Mouse (Mus musculus): ENCODE data around the gene Man1c1.

Man1c1 gene

DNA sequence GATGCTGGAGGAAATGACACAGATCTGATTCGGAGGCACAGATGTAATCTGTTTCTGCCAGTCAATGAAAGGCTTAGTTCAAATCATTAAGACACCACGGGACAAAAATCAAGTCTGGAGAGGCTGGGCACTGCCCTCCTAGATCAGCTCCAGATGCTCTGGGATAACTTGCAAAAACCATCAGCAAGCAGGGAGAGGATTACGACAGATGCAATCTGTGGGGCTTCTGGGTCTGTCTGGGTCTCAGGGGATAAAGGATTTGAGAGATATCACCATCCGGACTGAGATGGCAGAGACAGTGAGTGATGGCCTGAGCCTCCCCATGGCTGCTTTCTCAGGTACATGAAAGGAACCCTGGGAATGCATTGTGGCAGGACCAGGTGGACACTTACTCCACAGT lies 99.6 kb downstream of the Man1c1 start:
- no peak for DNase-seq (ENCODE audit: low read depth, low spot score)

DNA sequence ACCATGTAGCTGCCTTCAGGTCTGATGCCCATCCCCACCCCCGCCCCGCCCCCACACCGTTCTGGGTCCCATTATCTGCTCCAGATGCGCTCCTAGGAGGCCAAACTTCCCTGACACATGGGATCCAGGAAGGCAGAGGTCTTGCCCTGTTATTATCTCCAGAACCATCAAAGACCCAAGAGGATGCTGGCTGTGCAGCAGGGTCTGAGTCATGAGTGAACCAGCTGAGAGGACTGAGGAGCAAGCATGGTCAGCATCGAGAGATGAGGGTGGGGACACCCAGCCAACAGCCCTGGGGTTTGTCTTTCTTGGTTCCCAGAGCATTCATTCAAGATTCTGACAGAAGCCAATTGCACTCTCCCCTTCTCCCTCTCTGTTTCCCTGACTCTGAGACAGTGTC lies 100.5 kb downstream of the Man1c1 start:
- DNase-seq (ENCODE audit: low read depth, low spot score), result no peak

DNA sequence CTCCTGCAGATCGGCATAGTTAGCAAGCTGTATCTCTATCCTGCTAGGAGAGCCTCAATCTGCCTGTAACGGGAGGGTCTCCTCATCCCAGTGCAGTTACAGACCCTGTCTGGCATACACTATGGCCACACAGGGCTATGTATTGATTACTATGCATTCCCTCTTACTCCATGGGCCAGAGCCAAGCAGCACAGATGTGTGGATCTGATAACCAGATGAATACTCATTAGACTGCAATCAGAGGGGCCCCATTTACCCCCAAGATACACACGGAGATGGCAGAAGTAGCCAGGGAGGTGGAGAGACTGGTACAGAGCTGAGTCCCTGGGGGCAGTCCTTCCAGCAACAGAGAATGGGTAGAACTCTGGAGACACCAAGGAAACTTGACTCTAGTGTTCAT lies 101.5 kb downstream of the Man1c1 start:
- DNase-seq (ENCODE audit: low read depth, low spot score), result no peak

DNA sequence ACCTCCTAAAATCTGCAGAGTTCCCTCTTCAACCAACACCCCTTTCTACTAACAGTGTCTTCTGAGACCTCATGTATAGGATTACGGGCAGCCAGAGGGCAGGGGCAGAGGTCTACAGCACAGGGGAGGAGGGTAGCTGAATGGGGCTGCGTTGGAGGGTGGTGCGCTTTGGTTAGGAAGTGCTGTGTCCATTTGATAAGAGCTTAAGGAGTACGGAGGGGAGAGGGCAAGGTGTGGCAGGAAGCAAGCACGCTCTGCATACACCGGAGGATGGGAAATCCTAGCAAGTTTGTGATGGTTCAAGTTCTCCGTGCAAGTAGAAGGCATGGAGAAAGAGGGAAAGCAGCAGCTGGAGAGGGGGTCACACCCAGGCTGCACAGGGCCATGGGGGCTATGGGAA lies 102.1 kb downstream of the Man1c1 start:
- DNase-seq (ENCODE audit: low read depth, low spot score), result no peak

DNA sequence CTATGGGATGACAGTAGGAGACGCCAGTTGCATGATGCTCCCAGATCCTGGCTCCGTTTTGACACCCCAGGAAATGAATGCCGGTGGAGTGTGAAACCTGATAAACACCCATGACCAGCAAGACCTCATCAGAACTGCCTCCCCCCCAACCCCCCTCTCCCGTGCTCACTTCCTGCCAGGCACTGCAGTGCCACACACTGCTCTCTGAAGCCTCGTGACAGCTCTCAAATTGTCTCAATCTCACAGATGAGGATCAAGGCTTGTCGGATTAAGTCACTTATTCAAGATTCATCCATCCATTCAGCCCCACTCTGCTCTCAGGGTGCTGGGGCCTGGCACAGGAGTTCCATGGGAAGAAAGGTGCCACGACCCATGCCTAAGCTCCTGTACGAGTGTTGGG lies 102.7 kb downstream of the Man1c1 start:
- no peak for DNase-seq (ENCODE audit: low read depth, low spot score)

DNA sequence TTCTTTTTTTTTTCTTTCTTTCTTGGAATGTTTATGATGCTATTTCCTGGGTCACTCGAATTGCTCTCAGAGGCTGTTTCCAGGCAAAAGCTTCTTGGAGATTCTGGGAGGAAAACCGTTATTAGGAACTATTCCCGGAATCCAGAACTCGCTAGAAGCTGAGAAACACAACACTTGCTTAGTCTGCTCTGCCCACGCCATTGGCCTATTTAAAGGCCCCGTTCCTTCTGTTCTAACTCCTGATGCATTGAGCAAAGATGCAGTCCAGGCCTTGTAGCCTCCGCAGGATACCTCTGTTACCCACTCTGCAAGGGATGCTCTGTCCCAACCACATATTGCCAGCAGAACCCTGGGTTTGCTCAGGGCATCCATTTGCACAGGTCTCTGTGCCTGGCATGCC lies 103.3 kb downstream of the Man1c1 start:
- DNase-seq (ENCODE audit: low read depth, low spot score), result no peak

DNA sequence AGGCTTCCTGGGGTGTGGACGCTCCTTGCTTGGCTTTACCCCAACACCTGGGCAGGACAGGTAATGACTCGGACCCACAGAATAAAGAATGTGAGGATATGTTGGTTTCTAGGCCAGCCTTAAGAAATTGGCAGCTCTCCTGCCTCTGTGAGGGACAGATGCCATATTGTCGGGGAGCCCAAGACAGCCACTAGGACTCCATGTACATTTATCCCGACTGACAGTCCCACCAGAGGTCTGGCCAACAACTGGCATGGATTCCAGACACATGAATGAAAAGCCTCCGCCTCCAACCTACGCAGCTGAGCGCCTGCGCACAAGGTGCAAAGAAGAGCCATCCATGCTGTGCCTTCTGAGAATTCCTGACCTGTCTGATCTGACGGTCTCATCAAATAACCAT lies 104.0 kb downstream of the Man1c1 start:
- DNase-seq (ENCODE audit: low read depth, low spot score), result no peak

DNA sequence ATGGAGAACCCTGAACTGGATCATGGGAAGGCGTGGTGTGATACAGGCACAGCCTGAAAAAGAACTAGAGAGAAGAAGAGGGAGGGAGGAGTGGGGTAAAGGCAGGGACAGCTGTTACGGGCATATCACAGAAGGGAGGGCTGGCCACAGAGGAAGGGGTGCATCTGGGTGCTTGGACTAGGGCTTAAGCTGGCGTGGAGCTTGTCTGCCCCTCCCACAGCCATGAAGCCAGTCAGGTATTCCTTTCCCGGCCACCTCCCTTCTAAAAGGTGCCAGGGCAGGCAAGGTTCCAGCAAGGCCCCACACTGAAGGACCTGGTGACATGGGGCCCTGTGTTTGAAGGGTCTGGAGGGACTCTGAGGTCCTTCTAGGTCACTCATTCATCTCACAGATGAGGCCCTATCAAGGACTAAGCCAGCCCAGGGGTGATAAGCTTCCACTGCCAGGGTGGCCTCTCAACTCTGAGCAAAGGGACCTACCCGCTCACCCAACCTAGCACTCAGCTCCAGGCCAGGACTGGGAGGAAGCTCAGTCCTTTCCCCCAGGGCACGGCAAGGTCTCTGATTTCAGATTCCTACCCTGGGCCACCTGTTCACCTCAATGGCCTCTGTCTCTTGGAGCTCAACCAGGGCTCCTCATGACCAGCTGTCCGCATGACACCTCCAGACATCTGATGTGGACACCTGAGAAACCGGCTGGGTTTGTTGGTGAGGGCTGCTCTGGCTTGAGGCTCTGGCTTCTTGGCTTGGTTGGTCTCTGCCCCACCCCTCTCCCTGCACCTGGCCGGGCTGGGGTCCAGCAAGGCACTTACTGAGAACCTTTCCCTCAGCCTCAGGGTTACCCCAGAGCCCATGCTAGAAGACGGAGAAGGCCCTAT lies 107.0 kb downstream of the Man1c1 start:
- no peak for DNase-seq (ENCODE audit: low read depth, low spot score)

DNA sequence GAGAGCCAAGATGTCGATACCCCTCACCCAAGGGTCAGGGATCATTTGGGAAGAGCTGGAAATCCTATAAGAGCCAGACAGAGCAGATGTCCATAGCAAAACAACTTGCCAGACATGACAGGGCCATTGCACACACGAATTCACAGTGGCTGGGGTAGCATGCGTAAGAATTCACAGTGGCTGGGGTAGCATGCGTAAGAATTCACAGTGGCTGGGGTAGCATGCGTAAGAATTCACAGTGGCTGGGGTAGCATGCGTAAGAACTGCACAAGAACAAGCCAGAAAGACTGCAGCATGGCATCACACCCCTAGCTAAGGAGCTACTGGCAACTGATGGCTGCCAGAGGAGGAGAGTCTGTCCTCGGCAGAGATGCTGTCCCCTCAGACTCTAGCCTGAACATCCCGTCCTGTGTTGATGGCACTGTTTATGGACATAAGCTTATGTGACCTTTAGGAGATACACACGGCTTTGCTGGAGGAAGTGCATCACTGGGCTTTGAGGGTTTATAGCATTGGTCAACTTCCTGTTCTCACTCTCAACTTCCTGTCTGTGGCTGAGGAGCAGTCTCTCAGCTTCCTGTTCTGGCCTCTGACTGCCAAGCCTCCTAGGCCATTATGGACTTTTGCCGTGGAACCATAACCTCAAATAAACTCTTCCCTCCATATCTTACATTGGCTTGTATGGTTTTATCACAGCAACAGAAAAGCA lies 109.2 kb downstream of the Man1c1 start:
- no peak for DNase-seq (ENCODE audit: low read depth, low spot score)

DNA sequence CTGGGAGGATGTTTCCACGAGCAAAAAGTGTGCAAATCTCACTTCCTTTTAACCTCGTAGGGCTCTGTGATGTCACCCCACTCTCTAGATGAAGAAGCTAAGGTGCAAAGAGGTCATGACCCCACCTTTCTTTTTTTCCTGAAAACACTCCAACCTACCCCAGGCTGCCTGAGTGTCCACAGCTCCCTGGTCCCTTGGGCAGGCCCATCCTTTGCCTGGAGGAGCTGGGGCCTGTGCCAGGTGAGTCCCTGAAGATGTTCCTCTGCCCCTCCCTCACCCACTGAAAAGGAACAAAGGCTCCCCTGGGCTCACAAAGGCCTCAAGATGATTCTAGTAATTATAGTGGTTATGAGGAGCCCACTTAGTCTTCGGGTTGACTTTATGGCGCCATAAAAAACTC lies 111.6 kb downstream of the Man1c1 start:
- DNase-seq (ENCODE audit: low read depth, low spot score), result no peak

DNA sequence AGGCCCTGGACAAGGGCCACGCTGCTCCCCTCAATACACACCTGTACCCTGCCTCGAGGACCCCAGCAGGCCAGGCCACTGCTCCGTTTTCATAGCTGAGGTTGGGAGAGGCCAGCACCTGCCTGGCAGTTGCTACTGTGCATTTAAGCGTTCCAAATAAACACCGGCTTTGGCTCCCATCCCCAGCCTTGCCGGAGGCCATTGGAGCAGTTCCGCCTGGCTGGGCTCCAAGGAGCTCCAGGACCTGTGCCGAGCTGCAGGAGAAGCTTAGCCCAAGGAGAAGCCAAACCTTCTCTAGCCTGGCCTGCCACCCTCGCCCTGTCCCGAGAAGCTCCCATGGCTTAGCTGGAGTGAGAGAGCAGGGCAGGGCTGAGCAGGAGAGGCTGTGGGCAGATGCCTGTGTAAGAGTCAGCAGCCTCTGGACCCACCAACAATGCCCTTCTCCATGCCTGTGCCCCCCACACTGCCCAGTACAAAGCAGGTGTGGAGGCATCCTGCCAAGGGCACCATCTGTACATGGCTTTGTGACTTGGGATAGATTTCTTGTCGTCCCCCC lies 112.5 kb downstream of the Man1c1 start:
- DNase-seq (ENCODE audit: low read depth, low spot score), result no peak

DNA sequence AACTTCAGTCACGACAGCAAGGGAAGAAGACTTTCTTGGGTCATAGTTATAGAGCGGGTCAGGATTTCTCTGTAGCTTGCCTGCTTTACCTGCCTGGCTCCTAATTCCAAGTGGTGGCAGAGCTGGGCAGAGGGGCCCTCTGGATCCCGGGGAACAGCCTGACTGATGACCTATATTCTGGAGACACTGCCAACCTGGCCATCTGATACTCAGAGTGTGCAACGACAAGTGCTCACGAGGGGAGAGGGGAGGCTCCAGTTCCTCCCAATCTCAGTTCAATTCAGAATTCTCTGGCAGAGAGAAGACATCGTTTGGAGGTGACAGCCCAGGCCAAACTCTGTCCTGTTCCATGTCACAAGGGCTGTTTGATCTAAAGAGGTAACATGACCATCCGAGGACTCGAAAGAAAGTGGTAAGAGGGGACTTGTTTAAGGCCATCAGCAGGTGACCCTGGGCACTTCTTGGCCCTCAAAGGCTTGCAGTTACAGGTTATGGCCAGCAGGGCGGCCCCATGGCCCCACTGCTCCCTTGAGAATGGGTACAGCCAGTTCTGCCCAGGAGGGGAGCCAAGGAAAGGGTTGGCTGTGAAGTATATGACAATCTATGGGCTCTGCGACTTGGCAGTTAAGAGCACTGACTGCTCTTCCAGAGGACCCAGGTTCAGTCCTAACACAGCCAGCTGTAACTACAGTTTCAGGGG lies 113.7 kb downstream of the Man1c1 start:
- no peak for DNase-seq (ENCODE audit: low read depth, low spot score)

DNA sequence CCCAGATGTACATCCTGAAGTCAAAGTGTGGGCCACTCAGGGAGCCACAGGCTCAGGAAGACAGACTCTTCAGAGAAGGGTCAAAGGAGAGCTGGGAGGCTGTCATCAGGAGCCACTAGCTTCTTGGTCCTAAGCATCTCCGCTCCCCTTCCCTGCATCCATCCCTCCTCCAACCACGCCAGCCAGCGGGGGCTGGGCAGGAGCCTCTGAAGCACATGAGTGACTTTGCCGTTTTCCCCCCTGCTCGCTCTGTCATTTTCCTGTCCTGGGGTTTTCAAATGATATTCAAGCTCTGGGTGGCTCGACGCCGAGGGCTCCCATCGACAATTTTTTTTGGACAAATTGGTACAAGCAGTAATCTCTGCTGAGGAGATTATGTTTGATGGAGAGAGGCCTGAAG lies 114.3 kb downstream of the Man1c1 start:
- no peak for DNase-seq (ENCODE audit: low read depth, low spot score)

DNA sequence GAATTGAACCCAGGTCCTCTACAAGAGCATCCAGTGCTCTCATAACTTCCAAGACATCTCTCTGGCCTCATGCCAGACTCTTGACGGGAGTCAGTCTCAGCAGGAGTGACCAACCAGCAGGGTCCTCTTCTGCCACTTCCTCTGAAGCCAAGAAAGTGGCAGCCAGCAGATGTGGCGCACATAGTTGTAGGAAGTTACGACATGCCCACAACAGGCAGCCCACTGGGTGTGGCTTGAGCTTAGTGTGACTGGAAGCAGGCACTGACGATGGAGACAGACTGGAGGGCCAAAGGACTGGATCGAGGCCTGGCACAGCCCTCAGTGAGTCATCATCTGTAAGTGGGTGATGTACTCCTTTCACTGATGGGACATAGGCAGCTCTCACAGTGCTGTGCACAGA lies 115.1 kb downstream of the Man1c1 start:
- no peak for DNase-seq (ENCODE audit: low read depth, low spot score)

DNA sequence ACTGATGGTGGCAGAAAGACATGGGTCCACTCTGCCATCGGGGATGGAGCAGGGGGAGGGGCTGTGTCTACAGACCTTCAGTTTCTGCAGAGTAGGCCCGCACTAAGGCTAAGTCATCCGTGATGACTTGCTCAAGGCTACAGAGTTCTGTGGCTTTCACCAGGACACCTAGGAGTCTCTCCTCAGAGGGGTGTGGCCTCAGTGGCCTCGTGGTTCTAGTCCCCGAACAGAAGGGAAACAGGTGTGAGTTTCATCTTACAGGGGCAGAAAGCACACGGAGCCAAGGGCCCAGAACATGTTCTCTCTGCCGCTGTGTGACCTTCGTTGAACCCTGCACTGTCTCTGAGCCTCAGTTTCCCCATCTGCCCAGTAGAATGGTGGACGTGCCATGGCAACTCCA lies 115.8 kb downstream of the Man1c1 start:
- no peak for DNase-seq (ENCODE audit: low read depth, low spot score)

DNA sequence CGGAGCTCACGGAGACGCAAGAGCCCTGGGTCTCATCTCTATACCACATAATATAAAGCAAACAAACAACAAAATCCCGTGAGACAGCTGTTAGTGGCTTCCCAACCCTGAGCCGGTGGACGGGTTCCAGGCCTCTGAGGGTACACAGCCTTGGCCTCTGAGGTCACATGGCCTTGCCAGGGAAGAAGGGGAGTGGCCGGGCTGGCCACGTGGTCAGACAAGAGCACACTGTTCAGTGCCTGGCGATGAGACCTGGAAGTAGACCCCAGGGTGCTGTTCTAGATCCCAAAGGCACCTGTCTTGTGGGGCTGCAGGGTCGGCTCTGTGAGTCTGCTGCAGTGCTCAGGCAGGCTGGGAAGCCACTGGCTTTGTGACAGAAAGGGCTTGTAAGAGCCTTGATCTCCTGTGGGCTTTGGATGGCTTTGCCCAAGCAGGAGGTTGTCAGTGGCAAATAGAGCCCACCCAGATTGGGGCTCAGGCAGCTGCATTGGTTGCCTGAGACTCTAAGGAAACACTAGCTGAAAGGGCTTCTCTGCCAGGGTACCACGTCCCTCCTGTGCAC lies 116.4 kb downstream of the Man1c1 start:
- DNase-seq (ENCODE audit: low read depth, low spot score), result no peak

DNA sequence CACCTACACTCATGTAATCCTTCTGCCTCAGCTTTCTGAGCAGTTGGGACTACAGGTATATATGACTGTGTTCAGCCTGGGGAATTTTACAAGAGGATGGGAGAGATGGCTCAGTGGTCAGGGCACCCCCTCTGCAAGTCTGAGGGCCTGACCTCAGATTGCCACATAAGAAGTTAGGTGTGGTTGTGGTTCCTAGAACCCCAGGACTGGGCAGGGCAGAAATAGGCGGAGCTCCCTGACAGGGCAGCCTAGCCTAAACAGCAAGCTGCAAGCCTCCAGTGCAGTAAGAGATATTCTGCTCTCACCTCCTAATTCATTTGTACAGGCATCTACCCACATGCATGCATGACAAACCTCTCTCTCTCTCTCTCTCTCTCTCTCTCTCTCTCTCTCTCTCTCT lies 117.5 kb downstream of the Man1c1 start:
- no peak for DNase-seq (ENCODE audit: low read depth, low spot score)

DNA sequence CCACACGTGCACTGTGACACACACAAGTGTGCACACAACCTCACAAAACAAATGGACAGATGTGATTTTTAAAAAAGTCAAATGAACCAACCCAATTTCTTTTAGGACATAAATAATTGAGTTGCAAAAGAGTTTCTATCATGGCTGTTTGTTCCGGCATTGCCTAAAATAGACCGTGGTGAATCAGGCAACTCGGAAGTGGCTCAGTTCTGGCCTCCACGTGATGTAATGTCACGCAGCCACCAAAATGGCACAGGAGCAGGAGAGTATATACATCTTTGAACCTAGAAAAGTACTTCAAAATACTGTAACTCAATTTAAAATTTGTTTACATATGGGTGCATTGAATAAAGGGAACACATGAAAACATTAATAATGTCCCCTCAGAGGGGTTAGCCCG lies 118.0 kb downstream of the Man1c1 start:
- no peak for DNase-seq (ENCODE audit: low read depth, low spot score)

DNA sequence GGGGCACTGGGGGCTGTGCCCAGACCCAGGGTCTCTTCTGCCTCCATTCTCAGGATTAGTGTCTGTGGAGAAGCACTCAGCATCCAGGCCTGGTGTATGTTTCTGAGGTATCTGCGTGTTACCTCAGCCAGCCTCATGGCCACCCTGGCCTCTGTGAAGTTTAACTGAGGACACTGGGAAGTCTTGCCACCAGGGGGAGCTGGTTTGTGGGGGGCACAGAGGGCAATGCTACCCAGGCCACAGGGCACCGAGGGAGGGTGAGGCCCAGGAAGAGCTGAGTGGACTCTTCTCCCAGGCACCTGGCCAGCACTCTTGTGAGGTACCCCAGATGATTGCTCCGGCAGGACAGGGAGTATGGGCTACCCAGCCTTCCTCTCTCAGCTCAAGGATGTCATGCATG lies 120.6 kb downstream of the Man1c1 start:
- DNase-seq (ENCODE audit: low read depth, low spot score), result no peak

DNA sequence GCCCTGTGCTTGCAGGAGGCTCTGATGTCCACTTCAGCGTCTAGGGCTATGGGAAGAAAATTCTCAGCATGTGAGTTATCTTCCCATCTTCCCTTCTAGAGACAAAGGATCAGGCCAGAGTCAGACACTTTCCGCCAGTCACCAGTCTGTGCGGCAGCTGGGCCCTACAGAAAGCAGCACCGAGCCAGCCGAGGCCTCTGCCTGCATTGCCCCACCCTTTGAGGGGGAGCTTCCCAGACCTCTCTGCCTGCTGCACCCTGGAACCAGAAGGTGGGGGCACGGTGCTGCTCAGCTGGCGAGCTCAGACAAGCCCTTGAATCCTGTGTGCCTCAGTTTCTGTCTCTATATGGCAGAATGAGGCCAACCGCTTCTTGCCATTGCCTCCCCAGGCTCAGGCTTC lies 122.7 kb downstream of the Man1c1 start:
- DNase-seq (ENCODE audit: low read depth, low spot score), result no peak

DNA sequence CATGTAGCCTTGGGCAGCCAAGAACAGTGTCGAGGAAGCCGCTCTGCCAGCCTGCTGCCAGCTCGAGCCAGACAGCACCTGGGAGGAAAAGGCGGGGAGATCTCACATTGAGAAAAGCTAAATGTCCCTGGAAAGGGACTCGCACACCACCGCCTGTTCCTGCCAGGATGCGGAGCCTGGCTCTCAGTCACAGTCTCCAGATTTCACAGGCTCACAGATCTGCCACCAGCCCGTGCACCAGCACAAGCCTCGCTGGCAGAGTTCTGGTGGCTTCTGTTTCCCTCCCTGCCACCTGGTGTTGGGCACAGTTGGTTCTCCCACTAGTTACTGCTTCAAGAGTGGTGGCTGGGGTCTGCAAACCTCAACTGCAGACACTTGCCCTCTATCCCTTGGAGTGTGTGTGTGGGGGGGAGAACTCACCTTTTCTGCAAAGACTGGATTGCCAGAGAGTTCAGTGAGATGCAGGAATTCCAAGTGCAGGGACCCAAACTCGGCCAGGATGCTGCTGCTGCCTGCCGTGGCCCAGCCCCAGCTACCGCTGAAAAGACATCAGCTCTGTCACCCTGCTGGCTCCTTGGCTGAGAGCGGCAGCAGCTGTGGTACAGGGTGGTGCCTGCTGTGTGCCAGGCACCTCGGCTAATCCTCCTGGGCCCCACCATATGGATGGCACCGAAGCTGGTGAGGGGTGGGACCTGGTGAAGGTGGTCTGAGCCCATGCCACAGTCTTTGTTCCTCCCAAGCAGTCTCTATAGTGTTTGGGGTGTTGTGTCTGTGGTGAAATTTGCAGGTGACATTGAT lies 123.5 kb downstream of the Man1c1 start:
- no peak for DNase-seq (ENCODE audit: low read depth, low spot score)

Measured in embryo, embryonic 11.5 days (tissue).